Mouse (Mus musculus): ENCODE data around the gene Mesd.

DNA sequence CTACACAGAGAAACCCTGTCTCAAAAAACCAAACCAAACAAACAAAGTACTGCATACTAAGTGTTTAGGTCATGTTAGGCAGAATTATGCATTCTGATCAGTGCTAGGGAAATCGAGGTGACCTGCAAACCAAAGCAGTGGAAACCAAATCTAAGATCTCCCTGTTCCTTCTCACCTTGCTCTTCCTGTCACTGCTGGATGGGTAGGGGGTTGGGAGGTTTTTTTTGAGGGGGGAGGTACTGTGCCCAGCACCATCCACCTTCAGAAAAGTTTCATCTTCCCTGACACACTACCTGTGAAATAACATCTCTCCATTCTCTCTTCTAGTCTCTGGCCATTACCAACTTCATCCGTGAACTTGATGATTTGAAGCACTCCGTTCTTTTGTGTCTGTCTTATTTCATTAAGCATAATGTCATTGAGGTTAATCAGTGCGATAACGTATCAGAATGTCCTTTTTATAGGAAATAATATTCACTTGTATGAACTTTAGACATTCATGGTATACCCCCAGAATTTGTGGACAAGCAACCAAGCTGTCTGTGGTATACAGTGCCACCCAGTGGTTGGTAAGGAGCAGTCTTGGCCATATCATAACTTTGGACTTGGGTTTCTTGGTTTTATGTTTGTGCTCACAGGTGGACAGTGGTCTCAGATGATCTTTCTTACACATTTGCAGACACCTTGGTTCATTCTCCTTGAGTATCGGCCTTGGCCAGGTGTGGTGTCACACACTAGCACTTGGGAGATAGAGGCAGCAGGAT, 2.3 kb downstream of the Mesd start:
- TF ChIP-seq CTCF (IDR thresholded peaks at IDR 0.05; ENCODE audit: low read depth, low read length) (no peak), POLR2A (IDR thresholded peaks at IDR 0.05; ENCODE audit: borderline replicate concordance, low read depth, low read length) (no peak)

Measured in bone marrow macrophage, adult 2 months (primary cell).